8 mouse cellular contexts compared by ENCODE assay signal in the genomic region with DNA sequence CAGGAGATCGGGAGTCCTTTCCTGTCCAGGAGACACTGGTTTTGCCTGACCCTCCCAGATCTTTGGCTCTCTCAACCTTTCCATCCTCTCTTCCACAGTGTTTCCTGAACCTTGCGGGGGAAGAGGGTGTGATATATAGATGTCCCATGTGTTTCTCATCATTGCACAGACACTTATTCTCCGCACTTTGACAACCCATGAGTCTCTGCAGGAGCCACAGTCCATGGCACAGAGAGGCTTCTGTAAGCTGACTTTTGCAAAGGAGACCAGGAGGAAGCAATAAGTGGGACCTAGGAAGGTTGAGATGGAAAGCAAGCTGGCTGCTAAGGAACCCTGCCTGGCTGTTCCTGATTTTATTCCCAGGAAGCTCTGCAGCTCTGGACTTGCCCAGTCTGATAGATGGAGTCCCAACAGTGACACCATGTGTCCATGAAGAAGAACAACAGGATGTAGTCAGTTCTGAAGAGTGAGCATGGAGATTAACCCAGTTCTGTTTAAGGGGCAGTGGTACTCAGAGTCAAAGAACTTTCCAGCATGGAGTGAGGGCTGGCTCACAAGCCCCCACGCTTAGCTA.
DNase-seq lines count a peak whose midpoint lies in the region; TF ChIP-seq lines count a peak whose summit lies in the region.

No protein-coding gene starts in this region.

- peak; percentile 50; the same call in 1 of the 2 replicates for TF ChIP-seq CTCF in kidney, adult 2 months (conservative IDR thresholded peaks at IDR 0.05; ENCODE audit: insufficient read depth, insufficient read length, low read depth, low read length)
- TF ChIP-seq CTCF in testis, adult 2 months (IDR thresholded peaks at IDR 0.05; ENCODE audit: control insufficient read depth, insufficient read depth, insufficient replicate concordance, low read depth, low read length): peak; percentile 17; the same call in 1 of the 2 replicates

- H3K27ac ChIP-seq in kidney, adult 2 months (ENCODE audit: insufficient read depth, low read depth, low read length): no peak overlapping the region
- H3K27ac ChIP-seq in testis, adult 2 months (ENCODE audit: control insufficient read depth, insufficient read depth, low read depth, low read length): no peak overlapping the region

- WGBS in kidney, adult 2 months: 45% methylated on average over 4 of the region's 4 CpGs

- H3K36me3 ChIP-seq in kidney, adult 2 months (ENCODE audit: control insufficient read depth, insufficient read depth, low read length): no peaks in the 10 kb centered on the region
- no peaks in the 10 kb centered on the region for H3K36me3 ChIP-seq in testis, adult 2 months (ENCODE audit: control insufficient read depth, insufficient read depth, low read length)

- H3K4me1 ChIP-seq in kidney, adult 2 months (ENCODE audit: control insufficient read depth, insufficient read depth, low read length): no peaks in the 10 kb centered on the region
- no peaks in the 10 kb centered on the region for H3K4me1 ChIP-seq in testis, adult 2 months (ENCODE audit: control insufficient read depth, insufficient read depth, low read length)

- DNase-seq in kidney, adult 2 months: peak; percentile 19
- DNase-seq in kidney, postnatal 25 days: no peak
- DNase-seq in testis, postnatal 10 days (ENCODE audit: low spot score): no peak
- DNase-seq in embryo, embryonic 9.5 days (ENCODE audit: extremely low spot score): peak; percentile 17
- peak; percentile 31 for DNase-seq in retina, postnatal 7 days (ENCODE audit: low read depth, low spot score)
- DNase-seq in spleen, adult 12 weeks (ENCODE audit: low spot score): no peak
- no peak for DNase-seq in adrenal gland, postnatal 4 days (ENCODE audit: low spot score in 2 of 2)

- no peak for TF ChIP-seq POLR2A in kidney, adult 2 months (IDR thresholded peaks at IDR 0.05; ENCODE audit: low read depth, low read length)
- TF ChIP-seq POLR2A in testis, adult 2 months (IDR thresholded peaks at IDR 0.05; ENCODE audit: control insufficient read depth, low read depth, low read length): no peak

- no peaks in the 10 kb centered on the region for H3K27me3 ChIP-seq in kidney, adult 2 months (replicated peaks; ENCODE audit: control insufficient read depth, insufficient read depth, low read length)
- H3K27me3 ChIP-seq in testis, adult 2 months (ENCODE audit: control insufficient read depth, insufficient read depth, low read length): no peaks in the 10 kb centered on the region

- H3K4me3 ChIP-seq in kidney, adult 2 months (ENCODE audit: insufficient read depth, low read depth, low read length): no peak overlapping the region
- no peak overlapping the region for H3K4me3 ChIP-seq in testis, adult 2 months (ENCODE audit: control insufficient read depth, low read depth, low read length)

Comparison
In these comparisons a context has a peak if more than half of its experiments do, and no peak if none do; other contexts are left out.
1. DNase-seq: peak in kidney, adult 2 months (single experiment), embryo, embryonic 9.5 days (single experiment) and retina, postnatal 7 days (single experiment); none in kidney, postnatal 25 days (0 of 2), testis, postnatal 10 days (single experiment), spleen, adult 12 weeks (single experiment) and adrenal gland, postnatal 4 days (0 of 2).